Mouse (Mus musculus) liver, embryonic 11.5 days (tissue): ENCODE measurements around the gene Fgfr1op2. TPM values are rescaled to one million over a fixed set of nuclear protein-coding genes. Genes with fewer than 3 reads are reported as not detected.

Source experiments
- ATAC-seq: fragments of 200-750 bp; cut with Nextera tagmentation; replicated peaks from 2 replicates; pipeline ENCODE4 v1.8.0; 2017; ENCODE audit warnings: moderate number of reproducible peaks, mild to moderate bottlenecking, moderate TSS enrichment, moderate library complexity; ENCODE audit not compliant: low FRiP score
- DNase-seq: peaks from one replicate; pipeline ENCODE4 v3.0.0-alpha.2; 2017; ENCODE audit warnings: low spot score
- H3K27ac ChIP-seq: fragments of 300-500 bp; sonication (generic); 2 replicates; pipeline ENCODE4 v1.5.1; 2014; ENCODE audit warnings: mild to moderate bottlenecking, low read depth, low read length, control low read depth
- H3K27me3 ChIP-seq: fragments of 300-500 bp; sonication (generic); replicated peaks from 2 replicates; pipeline ENCODE4 v1.6.1; 2014; ENCODE audit warnings: low read length, mixed read lengths; ENCODE audit not compliant: control insufficient read depth, insufficient read depth
- H3K36me3 ChIP-seq: fragments of 300-500 bp; sonication (generic); 2 replicates; pipeline ENCODE4 v1.6.1; 2014; ENCODE audit warnings: mild to moderate bottlenecking, low read length, moderate library complexity, mixed read lengths; ENCODE audit not compliant: control insufficient read depth, insufficient read depth
- H3K4me1 ChIP-seq: fragments of 300-500 bp; sonication (generic); replicated peaks from 2 replicates; pipeline ENCODE4 v1.6.1; 2014; ENCODE audit warnings: low read length, mixed read lengths; ENCODE audit not compliant: control insufficient read depth, insufficient read depth
- H3K4me2 ChIP-seq: fragments of 300-500 bp; sonication (generic); 2 replicates; pipeline ENCODE4 v1.6.1; 2014; ENCODE audit warnings: mild to moderate bottlenecking, control low read depth, moderate library complexity
- H3K4me3 ChIP-seq: fragments of 300-500 bp; sonication (generic); 2 replicates; pipeline ENCODE4 v1.5.1; 2014; ENCODE audit warnings: low read depth, low read length, control low read depth
- H3K9ac ChIP-seq: fragments of 300-500 bp; sonication (generic); 2 replicates; pipeline ENCODE4 v1.6.1; 2014; ENCODE audit warnings: low read depth, low read length, control low read depth
- H3K9me3 ChIP-seq: fragments of 300-500 bp; sonication (generic); 2 replicates; pipeline ENCODE4 v1.6.1; 2016; ENCODE audit warnings: low read length, inconsistent platforms, mixed read lengths; ENCODE audit not compliant: control insufficient read depth
- WGBS: fragments of 180-500 bp; shearing (Covaris S2); extraction: QIAGEN DNeasy Blood & Tissue Kit; methylation state at CpG from one replicate; pipeline ENCODE4 v1.1.7; 2014; 5-methylcytosine and 5-hydroxymethylcytosine counted together
- polyA plus RNA-seq: library from polyadenylated mRNA; unstranded; fragments of >200 nt; fragmentation: Nextera tagmentation; extraction: Ambion mirVana; gene quantifications from 2 replicates; pipeline ENCODE4 v1.2.1, GENCODE M21; 2014

The Fgfr1op2 gene
- polyA plus RNA-seq, 1 experiment from 2014 or later = 126 TPM

GRCm38 (mm10) chr6:146611897-146612296, 34.9 kb downstream of the Fgfr1op2 start:
- Histone ChIP-seq H3K9ac (peak overlapping the region; percentile 42), H3K9me3 (no peaks in the 10 kb centered on the region), H3K4me3 (no peak overlapping the region), H3K27me3 (no peaks in the 10 kb centered on the region), H3K36me3 (peaks cover 53% of the 10 kb centered on the region), H3K4me2 (peak overlapping the region; percentile 45), H3K4me1 (no peaks in the 10 kb centered on the region; the same call in 1 of the 2 replicates), H3K27ac (peak overlapping the region; percentile 87)
- ATAC-seq (peak; percentile 84), DNase-seq (no peak)
- 79% methylated on average over 7 of the region's 7 CpGs for WGBS

GRCm38 (mm10) chr6:146612736-146613135, 35.7 kb downstream of the Fgfr1op2 start:
- Histone ChIP-seq H3K36me3 (peaks cover 57% of the 10 kb centered on the region), H3K27ac (no peak overlapping the region), H3K4me1 (no peaks in the 10 kb centered on the region; the same call in 1 of the 2 replicates), H3K27me3 (no peaks in the 10 kb centered on the region), H3K4me2 (no peak overlapping the region), H3K9me3 (no peaks in the 10 kb centered on the region), H3K4me3 (no peak overlapping the region), H3K9ac (no peak overlapping the region)
- no peak for DNase-seq
- ATAC-seq = no peak
- WGBS = 93% methylated on average over 5 of the region's 5 CpGs

- Histone ChIP-seq H3K27me3 (no peaks in the 10 kb centered on the region), H3K9ac (no peak overlapping the region), H3K4me2 (no peak overlapping the region), H3K4me3 (no peak overlapping the region), H3K9me3 (no peaks in the 10 kb centered on the region), H3K4me1 (no peaks in the 10 kb centered on the region; the same call in 1 of the 2 replicates), H3K27ac (no peak overlapping the region), H3K36me3 (peaks cover 63% of the 10 kb centered on the region)
- 88% methylated on average over 5 of the region's 5 CpGs for WGBS
- DNase-seq = no peak
- ATAC-seq = no peak
Measured at GRCm38 (mm10) chr6:146613907-146614306, 36.9 kb downstream of the Fgfr1op2 start.

- no peak for DNase-seq
Measured at GRCm38 (mm10) chr6:146614541-146614940, 37.5 kb downstream of the Fgfr1op2 start.

GRCm38 (mm10) chr6:146615891-146616290, 38.9 kb downstream of the Fgfr1op2 start:
- Histone ChIP-seq H3K9me3 (no peaks in the 10 kb centered on the region), H3K27me3 (no peaks in the 10 kb centered on the region), H3K4me3 (no peak overlapping the region), H3K4me1 (no peaks in the 10 kb centered on the region; the same call in 1 of the 2 replicates), H3K27ac (no peak overlapping the region), H3K36me3 (peaks cover 68% of the 10 kb centered on the region), H3K9ac (no peak overlapping the region), H3K4me2 (no peak overlapping the region)
- 97% methylated on average over 8 of the region's 8 CpGs for WGBS
- DNase-seq (no peak), ATAC-seq (no peak)

More at GRCm38 (mm10) chr6:146614541-146614940, 37.5 kb downstream of the Fgfr1op2 start:
- H3K9ac ChIP-seq = no peak overlapping the region
- no peak overlapping the region for H3K4me2 ChIP-seq
- no peak overlapping the region for H3K27ac ChIP-seq
- 78% methylated on average over 5 of the region's 5 CpGs for WGBS
- no peak overlapping the region for H3K4me3 ChIP-seq
- H3K27me3 ChIP-seq = no peaks in the 10 kb centered on the region
- H3K36me3 ChIP-seq = peaks cover 64% of the 10 kb centered on the region
- H3K9me3 ChIP-seq = no peaks in the 10 kb centered on the region
- no peaks in the 10 kb centered on the region; the same call in 1 of the 2 replicates for H3K4me1 ChIP-seq
- ATAC-seq = no peak

- ATAC-seq = no peak
- WGBS = 92% methylated on average over 2 of the region's 2 CpGs
Measured at GRCm38 (mm10) chr6:146616670-146617069, 39.7 kb downstream of the Fgfr1op2 start.

GRCm38 (mm10) chr6:146628123-146628522, 51.1 kb downstream of the Fgfr1op2 start:
- H3K9me3 ChIP-seq = no peaks in the 10 kb centered on the region
- no peak overlapping the region for H3K4me2 ChIP-seq
- H3K27ac ChIP-seq = no peak overlapping the region
- H3K4me1 ChIP-seq = peaks cover 29% of the 10 kb centered on the region
- ATAC-seq (no peak), DNase-seq (no peak)
- no peak overlapping the region for H3K9ac ChIP-seq
- H3K36me3 ChIP-seq = peaks cover 10% of the 10 kb centered on the region
- 84% methylated on average over 3 of the region's 3 CpGs for WGBS
- H3K4me3 ChIP-seq = no peak overlapping the region
- no peaks in the 10 kb centered on the region for H3K27me3 ChIP-seq

More at GRCm38 (mm10) chr6:146616670-146617069, 39.7 kb downstream of the Fgfr1op2 start:
- Histone ChIP-seq H3K9me3 (no peaks in the 10 kb centered on the region), H3K9ac (no peak overlapping the region), H3K27ac (no peak overlapping the region), H3K36me3 (peaks cover 70% of the 10 kb centered on the region), H3K4me2 (no peak overlapping the region), H3K4me3 (no peak overlapping the region), H3K27me3 (no peaks in the 10 kb centered on the region), H3K4me1 (no peaks in the 10 kb centered on the region; the same call in 1 of the 2 replicates)
- DNase-seq = no peak

GRCm38 (mm10) chr6:146629781-146630756, 53.1 kb downstream of the Fgfr1op2 start:
- Histone ChIP-seq H3K4me3 (no peak overlapping the region), H3K27ac (peak overlapping the region; percentile 86), H3K36me3 (no peaks in the 10 kb centered on the region), H3K27me3 (no peaks in the 10 kb centered on the region), H3K9me3 (no peaks in the 10 kb centered on the region), H3K9ac (0 out of 2 replicates have a peak overlapping the region, but pooled peaks have one; percentile 15), H3K4me2 (peak overlapping the region; percentile 77), H3K4me1 (peaks cover 30% of the 10 kb centered on the region)
- peak; percentile 76 for ATAC-seq
- DNase-seq = no peak
- WGBS = 41% methylated on average over 9 of the region's 9 CpGs
